Mouse (Mus musculus) gastrocnemius, postnatal 25 days (tissue): Measurements from ENCODE around the gene C1ql2. TPM values are rescaled to one million over a fixed set of nuclear protein-coding genes. Genes with fewer than 3 reads are reported as not detected.

Experiments
- DNase-seq: peaks from one replicate; pipeline ENCODE4 v3.0.0; 2022
- total RNA-seq, 2 experiments: library from RNA; stranded (reverse); gene quantifications; 1 replicate in 1 of 2; 2 replicates in 1 of 2; pipeline ENCODE4 v1.2.3; 2021

C1ql2 gene
- total RNA-seq, 2 experiments from 2014 or later, result not detected

DNA sequence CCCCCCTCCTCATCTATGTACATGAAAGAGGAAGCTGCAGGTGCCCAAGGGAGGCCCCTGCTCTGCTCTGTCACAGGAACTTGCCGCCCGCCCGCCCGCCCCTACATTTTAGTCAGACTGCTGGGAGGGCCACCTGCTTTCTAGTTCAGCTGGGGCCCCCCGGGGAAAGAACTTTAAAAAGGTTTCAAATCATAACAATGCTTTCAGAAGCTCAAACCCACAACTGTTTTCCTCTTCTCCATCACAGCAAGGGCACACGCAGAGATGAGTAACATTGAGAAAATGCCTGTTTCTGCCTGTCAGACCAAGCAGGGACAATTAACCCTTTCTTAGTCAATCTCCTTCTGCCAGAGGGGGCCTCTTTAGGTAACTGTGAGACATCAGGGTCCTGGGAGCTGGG, 49.4 kb downstream of the C1ql2 start:
- DNase-seq, result no peak

DNA sequence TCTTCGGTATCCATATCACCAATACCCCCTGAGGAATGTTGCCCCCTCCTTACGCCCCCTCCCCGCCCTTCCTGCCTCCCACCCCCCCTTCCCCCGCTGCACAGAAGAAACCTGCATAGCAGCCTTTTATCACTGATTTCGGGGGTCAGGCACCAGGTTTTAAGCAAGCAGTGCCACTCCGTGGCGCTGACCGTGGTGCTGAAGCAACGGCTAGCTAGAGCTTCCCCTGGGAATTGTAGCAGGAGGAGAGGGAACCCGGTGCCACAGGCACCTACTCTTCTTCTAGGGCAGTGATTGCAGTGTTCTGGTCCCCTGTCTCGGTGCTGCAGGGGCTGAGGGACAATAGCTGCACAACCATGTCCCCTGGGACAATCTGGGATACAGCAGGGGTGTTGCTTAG, 50.0 kb downstream of the C1ql2 start:
- no peak for DNase-seq

Other genes with a start within 250 kb of the C1ql2 start
- 100 to 1,000 TPM; 177 to 210 TPM for gene Dbi, start 219.5 kb upstream of the C1ql2 start, total RNA-seq
- 1 to 10 TPM; 4.9 to 5.4 TPM for gene 3110009E18Rik, start 219.4 kb upstream of the C1ql2 start, total RNA-seq
- 10 to 100 TPM; 21.6 to 22.6 TPM for gene Steap3, start 67.9 kb upstream of the C1ql2 start, total RNA-seq
- gene Marco, start 164.4 kb downstream of the C1ql2 start, total RNA-seq, result under 1 TPM in 1 of 2 experiments, not detected in 1; 0.13 TPM